ENCODE assay signal across 8 mouse cellular contexts in genomic region chr12:17747191-17748154, GRCm38 (mm10). TPM values are rescaled to one million over a fixed set of nuclear protein-coding genes. Genes with fewer than 3 reads are reported as not detected.
DNase-seq lines count a peak whose midpoint lies in the region; ATAC-seq lines count a peak whose summit lies in the region.

No protein-coding gene starts in this region.

- DNase-seq in Muller cell, postnatal 12 days (ENCODE audit: inconsistent ontology term), result peak; percentile 72
- no peak for DNase-seq in hindbrain, embryonic 10.5 days (ENCODE audit: low spot score)
- peak; percentile 56 for DNase-seq in midbrain, embryonic 14.5 days
- DNase-seq in left cerebral cortex, adult 18-20 months (ENCODE audit: low spot score in 2 of 2), result no peak
- no peak for DNase-seq in right cerebral cortex, postnatal 14 days
- no peak for DNase-seq in spleen, postnatal 10 days (ENCODE audit: low spot score in 2 of 2)

- H3K4me3 ChIP-seq in heart, embryonic 16.5 days (ENCODE audit: low read length), result no peak overlapping the region
- no peak overlapping the region for H3K4me3 ChIP-seq in heart, embryonic 12.5 days
- no peak overlapping the region for H3K4me3 ChIP-seq in hindbrain, embryonic 10.5 days
- H3K4me3 ChIP-seq in midbrain, embryonic 14.5 days (replicated peaks; ENCODE audit: low read depth, low read length), result no peak overlapping the region

- ATAC-seq in heart, embryonic 16.5 days (replicated peaks; ENCODE audit: extremely low read depth, insufficient read depth, low FRiP score), result no peak
- ATAC-seq in heart, embryonic 12.5 days (ENCODE audit: insufficient number of reproducible peaks, low FRiP score), result no peak
- peak; percentile 39; the same call in 1 of the 2 replicates for ATAC-seq in midbrain, embryonic 14.5 days (ENCODE audit: low FRiP score, low TSS enrichment)

- no peaks in the 10 kb centered on the region for H3K36me3 ChIP-seq in heart, embryonic 16.5 days (ENCODE audit: control insufficient read depth, insufficient read depth)
- H3K36me3 ChIP-seq in heart, embryonic 12.5 days, result no peaks in the 10 kb centered on the region
- no peaks in the 10 kb centered on the region for H3K36me3 ChIP-seq in hindbrain, embryonic 10.5 days
- no peaks in the 10 kb centered on the region for H3K36me3 ChIP-seq in midbrain, embryonic 14.5 days (ENCODE audit: control insufficient read depth, insufficient read depth, low read length)

- WGBS in heart, embryonic 16.5 days, result 56% methylated on average over 10 of the region's 10 CpGs
- WGBS in heart, embryonic 12.5 days, result 39% methylated on average over 10 of the region's 10 CpGs
- 37% methylated on average over 10 of the region's 10 CpGs for WGBS in hindbrain, embryonic 10.5 days
- 28% methylated on average over 10 of the region's 10 CpGs for WGBS in midbrain, embryonic 14.5 days

- no peak overlapping the region for H3K4me2 ChIP-seq in heart, embryonic 16.5 days (ENCODE audit: low read depth, low read length)
- H3K4me2 ChIP-seq in heart, embryonic 12.5 days, result no peak overlapping the region
- H3K4me2 ChIP-seq in midbrain, embryonic 14.5 days (ENCODE audit: low read length), result no peak overlapping the region

- H3K4me1 ChIP-seq in heart, embryonic 16.5 days (ENCODE audit: control insufficient read depth, insufficient read depth, low read length), result peaks cover 54% of the 10 kb centered on the region
- peaks cover 61% of the 10 kb centered on the region for H3K4me1 ChIP-seq in heart, embryonic 12.5 days (replicated peaks)
- peaks cover 63% of the 10 kb centered on the region for H3K4me1 ChIP-seq in hindbrain, embryonic 10.5 days (replicated peaks)
- H3K4me1 ChIP-seq in midbrain, embryonic 14.5 days (ENCODE audit: control insufficient read depth, insufficient read depth, low read length), result peaks cover 34% of the 10 kb centered on the region

- no peaks in the 10 kb centered on the region for H3K9me3 ChIP-seq in heart, embryonic 16.5 days (replicated peaks; ENCODE audit: control insufficient read depth, low read length)
- H3K9me3 ChIP-seq in heart, embryonic 12.5 days (replicated peaks), result no peaks in the 10 kb centered on the region
- no peaks in the 10 kb centered on the region for H3K9me3 ChIP-seq in hindbrain, embryonic 10.5 days
- no peaks in the 10 kb centered on the region for H3K9me3 ChIP-seq in midbrain, embryonic 14.5 days (ENCODE audit: control insufficient read depth, low read length)

- no peaks in the 10 kb centered on the region; the same call in 1 of the 2 replicates for H3K27me3 ChIP-seq in heart, embryonic 16.5 days (ENCODE audit: control insufficient read depth, insufficient read depth, low read length)
- 0 out of 2 replicates have a peak, but pooled peaks cover 6% of the 10 kb centered on the region for H3K27me3 ChIP-seq in heart, embryonic 12.5 days (replicated peaks)
- H3K27me3 ChIP-seq in hindbrain, embryonic 10.5 days (ENCODE audit: insufficient read depth, poor library complexity, severe bottlenecking), result no peaks in the 10 kb centered on the region
- H3K27me3 ChIP-seq in midbrain, embryonic 14.5 days (ENCODE audit: control insufficient read depth, insufficient read depth, low read length), result no peaks in the 10 kb centered on the region

- no peak overlapping the region; the same call in 1 of the 2 replicates for H3K9ac ChIP-seq in heart, embryonic 16.5 days (ENCODE audit: low read length)
- no peak overlapping the region for H3K9ac ChIP-seq in heart, embryonic 12.5 days
- no peak overlapping the region for H3K9ac ChIP-seq in midbrain, embryonic 14.5 days (replicated peaks; ENCODE audit: low read length)

- H3K27ac ChIP-seq in heart, embryonic 16.5 days (ENCODE audit: low read length), result peak overlapping the region; percentile 69
- H3K27ac ChIP-seq in heart, embryonic 12.5 days (ENCODE audit: poor library complexity, severe bottlenecking), result no peak overlapping the region
- peak overlapping the region; percentile 76 for H3K27ac ChIP-seq in hindbrain, embryonic 10.5 days
- H3K27ac ChIP-seq in midbrain, embryonic 14.5 days (replicated peaks; ENCODE audit: low read depth, low read length), result peak overlapping the region; percentile 57; the same call in 1 of the 2 replicates

RNA-seq across cellular contexts. Expression of gene Hpcal1, which starts 56.8 kb away (rescaled TPM):
- polyA plus RNA-seq in heart, embryonic 16.5 days (2015; fragmentation: Nextera tagmentation; extraction: Ambion mirVana), result 32.7 and 33.4 TPM in 2 replicates
- polyA plus RNA-seq in heart, embryonic 12.5 days (2016; fragmentation: Nextera tagmentation; extraction: Ambion mirVana), result 19.9 and 22.1 TPM in 2 replicates
- polyA plus RNA-seq in hindbrain, embryonic 10.5 days (2016; fragmentation: Nextera tagmentation; extraction: Ambion mirVana), result 35.9 and 39.9 TPM in 2 replicates
- 93.3 and 108 TPM in 2 replicates for polyA plus RNA-seq in midbrain, embryonic 14.5 days (2014; fragmentation: Nextera tagmentation; extraction: Ambion mirVana)
- total RNA-seq in left cerebral cortex, adult 18-20 months (2021), result 10 to 100 TPM; 80.0 to 93.6 TPM

Comparison
In these comparisons a context has a peak if more than half of its experiments do, and no peak if none do; other contexts are left out.
1. DNase-seq: peak in Muller cell, postnatal 12 days (single experiment) and midbrain, embryonic 14.5 days (single experiment); none in hindbrain, embryonic 10.5 days (single experiment), left cerebral cortex, adult 18-20 months (0 of 2), right cerebral cortex, postnatal 14 days (single experiment) and spleen, postnatal 10 days (0 of 2).